Mouse (Mus musculus): ENCODE data around the gene Txnrd2.

Gene Txnrd2

DNA sequence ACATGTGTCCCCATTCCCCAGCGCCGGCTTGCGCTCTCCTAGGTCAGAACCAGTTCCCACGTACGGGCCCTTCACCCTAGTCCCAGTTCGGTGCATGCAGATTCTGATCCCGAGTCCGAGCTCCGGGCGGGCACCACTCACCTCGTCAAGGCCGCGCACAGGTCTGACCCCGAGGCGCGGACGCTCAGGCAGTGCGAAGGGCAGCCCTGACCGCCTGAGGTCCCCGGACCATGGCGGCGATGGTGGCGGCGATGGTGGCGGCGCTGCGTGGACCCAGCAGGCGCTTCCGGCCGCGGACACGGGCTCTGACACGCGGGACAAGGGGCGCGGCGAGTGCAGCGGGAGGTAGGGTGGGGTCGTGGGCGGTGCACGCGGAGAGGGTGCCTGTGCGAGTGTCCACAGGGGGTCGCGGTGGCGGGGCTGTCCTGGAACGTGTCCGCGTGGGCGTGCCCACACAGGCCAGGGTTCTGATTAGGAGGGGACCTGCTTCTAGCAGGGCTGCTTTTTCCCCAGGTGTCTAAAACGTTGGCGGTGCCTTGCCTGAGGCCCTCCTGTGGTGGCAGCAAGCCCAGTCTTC is at the start of gene Txnrd2:
TSS of gene Txnrd2 (plus strand) at position 170 of the 577 bp plus-strand sequence.
- DNase-seq (ENCODE audit: low read depth, low spot score), result peak; percentile 81

DNA sequence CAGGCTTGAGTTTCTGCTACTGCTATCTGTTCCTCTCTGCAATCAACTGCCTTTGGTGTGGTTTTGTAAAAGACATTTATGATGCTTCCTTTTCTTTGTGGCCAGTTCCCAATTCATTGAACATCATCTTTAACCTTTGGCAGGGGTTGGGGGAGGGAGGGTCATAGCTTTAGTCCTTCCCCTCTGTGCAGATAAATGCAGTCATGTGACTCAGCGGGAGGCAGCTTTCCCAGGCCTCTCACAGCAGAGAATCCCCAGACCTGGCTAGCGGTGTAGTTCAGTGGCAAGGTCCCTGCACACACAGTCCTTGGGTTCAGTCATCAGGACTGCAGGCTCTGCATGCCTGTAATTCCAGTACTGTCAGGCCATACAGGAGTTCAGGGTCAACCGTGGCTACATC is 49.0 kb upstream of the Txnrd2 start:
- peak; percentile 80 for DNase-seq (ENCODE audit: low read depth, low spot score)

DNA sequence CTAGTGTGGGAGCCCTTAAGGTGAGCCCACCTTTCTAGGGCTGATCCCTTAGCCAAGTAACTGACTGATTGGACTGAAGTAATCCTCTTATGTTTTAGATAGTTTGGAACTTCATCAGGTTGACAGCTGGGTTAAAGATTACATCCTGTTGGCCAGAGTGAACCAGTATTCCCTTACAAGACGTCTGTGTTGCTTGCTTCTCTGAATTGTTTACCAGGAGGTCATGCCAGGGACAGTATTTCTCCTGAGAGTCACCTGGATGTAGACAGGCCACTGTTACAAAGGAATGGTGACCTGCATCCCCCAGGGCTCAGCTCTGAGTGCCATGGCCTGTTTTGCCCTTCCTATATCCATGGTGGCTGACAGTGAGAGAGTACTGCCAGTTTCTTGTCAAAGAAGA is 47.7 kb upstream of the Txnrd2 start:
- no peak for DNase-seq (ENCODE audit: low read depth, low spot score)

DNA sequence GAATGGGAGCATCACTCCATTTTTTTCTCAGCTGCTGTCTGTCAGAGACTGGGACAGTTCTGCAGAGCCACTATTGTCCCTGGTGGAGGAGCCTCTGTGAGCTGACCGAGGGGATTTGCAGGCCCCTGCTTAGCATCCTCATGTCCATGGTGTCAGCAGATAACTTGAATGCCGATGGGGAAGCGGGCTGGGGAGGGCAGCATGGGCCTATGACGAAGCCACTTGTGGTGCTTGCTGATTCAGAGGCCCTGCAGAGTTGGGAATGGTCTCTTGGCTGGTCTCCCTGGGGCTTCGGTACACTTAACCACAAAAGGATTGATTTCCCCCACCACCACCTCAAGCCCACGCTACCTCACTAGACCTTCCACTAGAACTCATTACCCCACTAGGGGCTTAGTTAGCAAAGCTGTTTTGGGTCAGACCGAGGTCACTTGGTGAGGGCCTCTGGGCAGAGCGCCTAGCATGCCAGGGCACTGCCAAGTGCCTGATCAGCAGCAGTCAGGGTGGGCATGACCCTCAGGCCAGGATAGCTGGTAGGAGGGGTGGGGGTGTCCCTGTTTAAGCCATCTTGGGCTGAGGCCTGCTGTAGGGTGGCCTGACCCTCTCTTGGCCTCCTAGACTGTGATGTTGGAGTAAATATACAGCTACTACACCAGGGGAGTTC is 46.7 kb upstream of the Txnrd2 start:
- no peak for DNase-seq (ENCODE audit: low read depth, low spot score)

DNA sequence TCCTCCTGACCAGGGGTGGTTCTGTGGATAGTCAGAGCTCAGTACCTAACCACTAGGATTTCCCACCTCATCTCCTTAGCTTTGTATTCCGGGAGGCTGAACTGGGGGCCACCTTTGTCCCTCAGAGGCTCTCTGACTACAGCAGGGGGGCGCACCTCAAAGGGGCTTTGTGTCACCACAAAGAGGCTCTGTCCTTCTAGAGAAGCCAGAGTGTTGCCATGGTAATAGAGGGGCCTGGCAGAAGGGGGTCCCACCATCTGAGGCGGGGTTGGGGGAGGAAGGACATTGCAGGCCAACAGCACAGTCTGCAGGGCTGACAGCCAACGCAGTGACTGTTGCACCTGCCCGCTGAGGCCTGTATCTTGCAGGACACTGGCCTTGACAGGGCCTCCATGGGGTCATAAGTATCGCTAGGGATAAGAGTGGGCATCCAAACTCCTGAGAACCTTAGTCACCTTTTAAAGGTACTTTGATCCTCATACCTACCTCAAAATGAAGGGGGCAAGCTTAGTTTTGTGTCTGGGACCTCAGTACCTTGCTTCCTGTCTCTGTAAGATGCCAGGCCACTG is 45.6 kb upstream of the Txnrd2 start:
- no peak for DNase-seq (ENCODE audit: low read depth, low spot score)

DNA sequence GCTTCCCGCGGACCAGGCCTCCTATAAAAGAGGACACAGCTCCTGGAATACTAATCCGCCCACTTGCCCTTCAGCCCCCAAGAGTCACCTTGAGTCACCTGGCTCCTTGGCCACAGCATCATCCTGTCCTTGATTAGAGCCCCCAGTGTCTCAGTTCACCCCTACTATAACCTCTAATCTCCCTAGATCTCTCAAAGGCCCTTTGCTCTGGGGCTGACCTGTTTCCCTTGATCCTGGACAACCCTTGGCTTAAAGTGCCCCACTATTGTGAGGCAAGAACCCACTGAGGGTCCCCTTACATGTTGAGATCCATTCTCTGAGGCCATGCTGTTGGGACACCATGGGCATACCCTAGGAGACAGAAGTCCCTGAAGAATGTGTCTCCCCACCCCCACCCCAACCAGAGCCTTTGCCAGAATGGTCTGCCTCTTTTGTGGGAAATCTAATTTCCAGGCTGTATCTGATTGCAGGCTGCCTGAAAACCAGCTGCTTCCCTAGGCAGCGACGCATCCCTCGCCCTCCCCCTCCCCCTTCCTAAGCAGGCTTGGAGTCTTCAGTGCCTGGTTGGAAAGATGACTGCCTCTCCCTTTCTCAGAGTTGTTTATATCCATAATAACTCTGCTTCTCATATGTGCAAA is 44.4 kb upstream of the Txnrd2 start:
- DNase-seq (ENCODE audit: low read depth, low spot score), result no peak

DNA sequence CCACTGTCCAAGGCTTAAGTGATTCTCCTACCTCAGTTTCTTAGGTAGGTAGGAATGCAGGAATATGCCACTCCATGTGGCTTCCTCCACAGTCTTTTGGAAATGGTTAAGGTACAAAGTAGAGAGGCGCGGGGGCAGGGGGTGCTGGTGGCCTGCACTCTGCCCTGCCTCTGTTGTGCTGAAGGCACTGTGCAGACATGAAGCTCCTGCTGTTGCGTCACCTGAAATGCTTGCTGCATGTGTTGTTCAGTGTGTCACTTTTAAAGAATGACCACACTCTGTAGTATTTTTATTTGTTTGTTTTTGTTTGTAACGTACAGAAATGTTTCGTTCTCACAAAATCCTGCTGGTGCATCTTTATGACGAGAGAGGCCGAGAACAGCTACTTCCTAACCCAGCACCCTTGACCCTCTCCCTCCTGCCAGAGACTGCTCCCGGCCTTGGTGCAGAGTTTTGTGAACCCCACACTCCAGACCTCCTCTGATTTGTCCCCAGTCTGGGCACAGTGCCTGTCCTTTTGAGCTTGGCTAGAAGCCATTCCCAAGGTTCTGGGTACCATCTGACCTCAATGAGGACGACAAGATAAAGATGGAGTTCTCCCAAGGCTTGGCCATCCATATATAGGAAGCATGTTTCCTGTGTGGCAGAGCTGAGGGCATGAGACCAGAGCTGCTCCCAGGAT is 43.0 kb upstream of the Txnrd2 start:
- DNase-seq (ENCODE audit: low read depth, low spot score), result no peak

DNA sequence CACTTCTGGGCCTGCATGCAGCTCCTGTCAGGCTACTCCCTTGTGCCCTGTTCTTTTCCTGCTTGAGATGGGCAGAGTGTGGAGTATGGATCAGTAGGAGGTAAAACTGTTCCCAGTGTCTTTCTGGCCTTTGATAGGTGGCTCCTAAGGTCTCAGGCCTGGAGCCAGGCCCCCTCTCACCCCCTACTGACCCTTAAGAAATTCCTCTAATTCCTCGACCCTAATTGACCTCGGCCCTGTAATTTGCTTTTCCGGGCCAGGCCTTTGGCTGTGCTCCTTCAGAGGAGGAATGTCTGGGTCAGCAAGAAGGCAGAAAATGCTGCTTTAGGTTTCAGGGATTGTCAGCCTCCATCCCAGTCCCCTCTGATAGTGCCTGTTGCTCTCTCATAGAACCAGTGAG is 42.4 kb upstream of the Txnrd2 start:
- no peak for DNase-seq (ENCODE audit: low read depth, low spot score)

DNA sequence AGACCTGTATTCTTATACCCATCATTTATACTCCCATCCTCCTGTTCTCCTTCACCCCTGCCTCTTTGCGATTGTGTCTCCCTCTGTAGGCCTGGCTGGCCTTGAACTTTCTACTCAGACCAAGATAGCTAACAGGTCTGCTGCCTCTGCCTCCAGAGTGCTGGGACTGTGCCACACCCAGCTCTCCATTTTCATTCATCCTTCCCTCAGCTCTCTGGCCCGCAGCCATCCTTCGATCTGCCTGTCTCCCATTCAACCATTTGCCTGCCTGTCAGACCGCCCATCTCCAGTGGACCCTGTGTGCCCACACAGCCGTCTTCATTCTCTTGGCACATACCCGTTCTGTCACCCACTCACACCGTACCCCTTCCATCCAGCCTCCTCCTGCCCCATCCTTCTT is 42.0 kb upstream of the Txnrd2 start:
- DNase-seq (ENCODE audit: low read depth, low spot score), result peak; percentile 34

DNA sequence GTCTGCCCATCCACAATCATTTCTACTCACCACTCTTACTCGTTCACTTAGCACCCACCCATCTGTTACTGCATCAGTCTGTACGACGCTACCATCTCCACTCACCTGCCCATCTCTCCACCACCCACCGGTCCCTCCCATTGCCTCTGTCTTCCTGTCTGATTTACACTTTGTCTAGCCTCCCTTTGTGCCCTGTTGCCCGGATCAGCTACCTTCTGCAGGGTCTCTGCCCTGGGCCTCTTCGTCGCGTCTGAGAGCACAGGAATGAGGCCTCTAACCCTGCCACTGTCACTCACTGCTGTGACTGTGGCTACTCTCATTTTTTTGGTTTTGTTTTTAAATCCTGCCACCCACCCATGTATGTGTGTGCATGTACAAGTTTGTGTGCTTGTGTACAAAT is 41.5 kb upstream of the Txnrd2 start:
- DNase-seq (ENCODE audit: low read depth, low spot score), result no peak

DNA sequence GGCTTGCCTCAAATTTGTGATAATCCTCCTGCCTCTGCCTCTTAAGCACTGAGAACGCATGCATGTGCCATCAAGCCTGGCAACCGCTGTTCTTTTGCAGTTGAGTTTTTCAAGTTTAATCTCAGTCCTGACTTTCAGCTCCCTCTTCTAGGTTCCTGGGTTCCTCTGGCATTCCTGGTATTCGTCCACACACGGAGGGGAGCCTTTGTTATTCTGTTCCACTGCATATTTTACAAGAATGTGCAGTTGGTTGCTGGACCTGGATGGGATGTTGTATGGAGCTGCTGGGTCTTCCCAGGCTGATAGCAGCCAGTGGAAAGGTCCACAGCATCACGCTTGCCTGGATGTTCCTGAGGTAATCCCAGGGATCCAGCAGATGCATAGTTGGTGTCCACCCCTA is 40.8 kb upstream of the Txnrd2 start:
- DNase-seq (ENCODE audit: low read depth, low spot score), result peak; percentile 70

DNA sequence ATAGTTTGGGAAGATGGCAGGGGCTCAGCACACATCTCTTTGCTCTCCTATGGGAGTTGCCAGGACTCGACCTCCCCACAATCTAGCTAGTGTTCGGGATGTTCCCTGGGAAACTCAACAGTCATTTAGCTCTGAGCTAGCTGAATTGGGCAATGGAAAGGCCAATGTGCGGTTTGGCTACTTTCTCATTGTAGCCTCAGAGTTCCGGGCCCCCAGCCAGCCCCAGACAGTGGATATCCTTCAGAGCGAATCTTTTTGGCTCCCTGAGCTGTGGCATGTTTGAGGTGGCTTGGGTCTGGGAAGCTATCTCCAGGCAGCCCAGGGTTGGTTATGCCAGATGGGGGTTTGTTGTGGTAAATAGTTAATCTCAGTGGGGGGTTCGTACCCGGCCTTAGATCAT is 39.7 kb upstream of the Txnrd2 start:
- no peak for DNase-seq (ENCODE audit: low read depth, low spot score)

DNA sequence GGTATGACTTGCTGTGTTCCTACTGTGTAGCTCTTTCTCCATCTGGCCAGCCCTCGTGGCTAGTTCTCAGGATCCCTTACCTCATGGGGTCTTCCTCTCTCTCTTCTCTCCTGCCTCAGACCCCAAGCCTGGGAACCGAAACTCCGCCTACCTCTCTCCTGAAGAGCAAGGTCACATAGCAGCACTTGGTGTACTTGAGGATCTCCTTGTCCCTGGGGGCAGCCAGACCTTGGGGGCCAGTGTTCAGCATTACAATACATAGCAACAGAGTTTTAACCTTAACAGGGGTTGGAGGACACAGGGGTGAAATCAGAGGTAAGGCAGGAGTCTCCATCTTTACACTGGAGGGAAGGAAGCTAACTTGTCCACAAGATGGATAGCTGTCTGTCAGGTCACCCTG is 39.2 kb upstream of the Txnrd2 start:
- peak; percentile 48 for DNase-seq (ENCODE audit: low read depth, low spot score)

DNA sequence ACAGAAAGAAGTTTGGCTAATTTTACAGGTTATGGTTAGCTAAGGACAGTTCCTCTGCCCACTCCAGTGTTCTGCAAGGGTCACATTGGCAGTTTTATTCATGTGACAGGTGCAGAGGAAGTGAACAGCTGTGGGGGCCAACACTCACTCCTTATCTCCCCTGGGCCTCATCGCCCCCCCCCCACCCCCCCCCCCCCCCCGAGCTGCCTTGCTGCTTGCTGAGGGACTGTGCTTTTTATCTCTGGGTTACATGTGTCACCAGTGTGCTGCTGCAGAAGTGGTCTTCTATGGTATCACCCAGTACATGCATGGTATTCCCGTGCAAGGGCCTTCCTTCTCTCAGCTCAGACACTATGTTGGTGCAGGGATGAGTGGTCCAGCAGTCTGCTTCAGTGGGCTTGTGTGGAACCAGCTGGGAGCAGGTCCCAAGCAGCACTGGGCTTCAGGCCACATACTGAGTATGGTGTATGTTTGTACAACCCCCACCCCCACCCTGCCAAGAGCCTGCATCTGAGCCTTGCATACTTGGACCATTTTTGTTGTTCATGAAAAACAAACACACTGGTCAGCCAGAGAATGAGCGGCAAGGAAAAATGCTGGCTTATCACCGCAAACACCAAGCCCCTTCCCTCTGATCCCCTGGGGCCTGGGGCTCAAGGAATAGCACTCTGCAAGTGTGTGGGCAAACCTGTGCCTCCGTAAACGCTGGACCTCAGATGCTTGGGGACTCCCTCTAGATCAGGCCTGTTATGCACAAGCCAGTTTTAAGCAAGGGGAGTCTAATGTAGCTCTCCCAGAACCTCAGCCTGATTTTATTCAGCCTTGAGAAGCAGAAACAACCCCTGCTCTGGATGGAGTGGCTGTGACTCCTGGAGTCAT is 38.2 kb upstream of the Txnrd2 start:
- no peak for DNase-seq (ENCODE audit: low read depth, low spot score)

DNA sequence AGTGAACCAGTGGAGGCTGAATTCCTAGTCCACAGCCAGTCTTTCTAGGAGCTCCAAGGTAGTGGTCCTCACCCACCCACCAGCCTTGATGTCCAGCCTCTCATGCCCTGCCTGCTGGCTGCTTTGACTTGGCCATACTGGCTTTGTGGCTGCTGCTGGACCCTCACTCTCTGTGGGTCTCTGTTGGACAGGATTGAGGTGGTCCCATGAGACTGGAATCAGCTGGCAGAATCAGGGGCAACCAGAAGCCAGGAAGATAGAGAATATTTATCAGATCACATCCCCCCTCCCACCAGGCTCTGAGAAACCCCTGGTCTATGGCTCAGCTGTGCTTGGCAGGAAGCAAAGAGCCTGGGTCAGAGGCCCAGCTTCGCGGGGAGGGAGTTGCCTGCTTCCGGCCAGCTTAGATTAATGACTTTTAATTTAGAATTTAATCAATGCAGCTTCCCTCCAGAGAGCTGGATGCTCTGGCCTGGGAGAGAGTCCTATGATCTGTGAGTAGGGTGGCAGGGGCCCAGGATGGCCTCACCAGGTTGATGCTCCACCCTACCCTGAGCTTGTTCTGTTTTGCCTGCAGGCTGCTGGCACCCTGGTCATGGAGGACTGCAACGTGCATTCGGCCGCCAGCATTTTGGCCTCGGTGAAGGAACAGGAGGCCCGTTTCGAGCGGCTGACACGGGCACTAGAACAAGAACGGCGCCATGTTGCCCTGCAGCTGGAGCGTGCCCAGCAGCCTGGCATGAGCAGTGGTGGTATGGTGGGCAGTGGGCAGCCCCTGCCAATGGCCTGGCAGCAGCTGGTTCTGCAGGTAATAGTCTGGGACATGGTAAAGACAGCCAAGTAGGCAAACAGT is 37.4 kb upstream of the Txnrd2 start:
- DNase-seq (ENCODE audit: low read depth, low spot score), result no peak

DNA sequence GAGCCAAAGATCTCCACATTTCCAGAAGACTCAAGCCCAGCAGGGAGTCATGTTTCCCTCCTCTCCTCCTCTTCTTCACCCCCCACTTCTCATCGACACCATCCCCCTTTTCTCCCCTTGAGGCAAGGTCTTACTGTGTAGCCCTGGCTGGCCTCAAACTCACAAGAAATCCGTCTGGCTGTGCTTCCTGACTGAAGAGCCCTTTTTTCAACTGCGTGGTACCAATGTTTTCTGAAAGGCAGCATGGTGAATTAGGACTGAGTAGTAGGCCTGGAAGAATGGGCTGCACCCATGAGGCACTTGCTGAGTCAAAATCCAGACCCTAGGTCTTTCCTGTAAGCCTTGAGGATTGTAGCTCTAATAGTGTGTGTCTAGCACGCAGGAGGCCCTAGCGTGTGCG is 35.8 kb upstream of the Txnrd2 start:
- no peak for DNase-seq (ENCODE audit: low read depth, low spot score)

DNA sequence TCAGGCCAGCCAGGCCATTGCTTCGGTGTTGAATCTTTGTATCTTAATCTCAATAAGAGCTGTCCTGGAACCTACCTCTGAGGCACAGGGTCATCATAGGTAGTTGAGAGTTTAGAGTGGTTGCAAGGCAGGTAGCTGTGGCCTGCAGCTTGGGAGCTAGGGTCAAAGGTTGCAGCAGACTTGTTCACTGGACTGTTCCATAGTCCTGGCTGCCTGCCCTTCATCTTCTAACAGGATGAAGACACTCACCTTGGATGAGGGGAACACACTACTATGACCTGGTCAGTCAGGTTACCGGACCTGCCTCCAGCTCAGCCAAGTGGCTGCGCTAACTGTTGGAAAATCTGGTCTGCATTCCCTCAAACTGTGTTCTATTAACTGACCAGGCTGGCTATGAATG is 35.1 kb upstream of the Txnrd2 start:
- no peak for DNase-seq (ENCODE audit: low read depth, low spot score)

DNA sequence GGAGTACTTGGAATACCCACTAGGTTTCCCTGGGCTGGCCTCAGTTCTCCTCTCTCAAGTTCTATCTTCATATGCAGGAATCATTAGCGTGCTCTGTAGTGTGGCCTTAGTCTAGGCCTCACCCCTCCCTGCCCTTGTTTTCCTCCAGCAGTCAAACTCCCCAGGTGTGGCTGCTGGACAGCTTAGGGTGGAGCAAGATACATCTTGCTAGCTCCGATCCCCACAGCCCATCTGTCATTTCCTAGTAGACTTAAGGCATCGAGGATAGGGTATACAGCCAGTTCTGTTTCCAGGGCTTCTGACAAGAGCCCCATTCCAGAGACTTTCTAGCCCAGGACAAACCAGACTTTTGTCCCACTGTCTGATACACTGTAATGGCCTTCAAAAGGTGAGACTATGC is 34.5 kb upstream of the Txnrd2 start:
- DNase-seq (ENCODE audit: low read depth, low spot score), result no peak

DNA sequence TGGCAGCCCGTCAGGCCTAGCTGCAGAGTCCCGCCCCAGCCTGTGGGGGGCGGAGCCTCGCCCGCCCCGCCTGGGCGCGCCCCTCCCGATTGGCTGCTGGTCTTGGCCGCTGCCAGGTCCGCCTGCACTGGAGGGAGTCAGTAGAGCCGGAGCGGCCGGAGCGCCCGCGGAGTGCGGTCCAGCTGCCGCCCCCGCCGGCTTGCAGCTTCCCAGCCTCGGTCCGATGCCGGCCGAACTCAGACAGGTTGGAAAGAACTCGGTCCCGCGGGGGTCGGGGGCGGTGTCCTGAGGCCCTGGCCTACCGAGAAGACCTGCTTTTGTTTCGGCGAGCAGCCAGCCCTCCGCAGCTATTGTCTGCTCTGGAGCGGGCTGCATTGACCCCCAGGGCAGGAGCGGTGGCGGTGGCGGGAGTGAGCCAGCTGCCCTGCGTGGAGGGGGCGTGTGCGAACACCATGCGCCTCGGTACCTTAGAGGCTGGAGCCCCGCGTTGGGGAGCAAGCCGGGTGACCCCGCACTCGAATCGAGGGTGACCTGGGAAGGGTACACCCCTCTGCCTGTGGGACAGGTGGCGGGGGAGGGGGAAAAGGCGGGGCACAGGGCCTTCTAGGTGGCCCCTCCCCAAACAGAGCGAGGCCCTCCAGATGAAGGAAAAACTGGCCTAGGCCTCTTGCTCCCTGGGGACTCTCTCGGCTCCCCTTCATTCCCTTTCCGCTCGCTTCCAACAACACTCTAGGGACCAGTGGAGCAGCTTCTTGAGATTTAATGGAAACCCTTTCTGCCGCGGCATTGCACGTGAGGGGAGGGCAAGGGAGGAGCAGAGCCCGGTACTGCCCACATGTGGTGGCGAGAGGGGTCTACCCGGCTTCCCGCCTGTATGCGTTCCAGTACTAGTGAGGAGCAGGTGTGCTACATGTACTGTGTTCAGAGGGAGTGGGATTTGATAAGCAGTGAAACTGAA is 33.4 kb upstream of the Txnrd2 start:
- peak; percentile 93 for DNase-seq (ENCODE audit: low read depth, low spot score)

All from ZHBTc4 (cell line).